Mouse (Mus musculus) brain, embryonic 14.5 days (tissue): ENCODE data around the gene Rab43.

ENCODE experiments used
- CTCF ChIP-seq: fragments of 200-500 bp; IDR thresholded peaks from 2 replicates; pipeline ENCODE4 v1.5.1; 2012; ENCODE audit warnings: inconsistent platforms, mild to moderate bottlenecking, moderate library complexity, borderline replicate concordance; ENCODE audit not compliant: insufficient read depth, insufficient read length; ENCODE audit errors: extremely low read depth
- POLR2A ChIP-seq: fragments of 200-500 bp; IDR thresholded peaks from 2 replicates; pipeline ENCODE4 v1.6.1; 2012; ENCODE audit warnings: mild to moderate bottlenecking, inconsistent platforms, borderline replicate concordance; ENCODE audit not compliant: poor library complexity, insufficient read depth, insufficient read length, severe bottlenecking; ENCODE audit errors: extremely low read depth

GRCm38 (mm10) chr6:87786621-87787020 is 25.3 kb downstream of the Rab43 start:
- TF ChIP-seq CTCF, result no peak
- TF ChIP-seq POLR2A, result no peak
